Mouse (Mus musculus) G1E (cell line): ENCODE measurements around the gene Prrg2.

Experiments
- CTCF ChIP-seq: IDR thresholded peaks from 2 replicates; pipeline ENCODE4 v1.5.1; 2012; ENCODE audit warnings: low read depth, low read length, inconsistent platforms, mixed read lengths
- TAL1 ChIP-seq: conservative IDR thresholded peaks from 2 replicates; pipeline ENCODE4 v1.6.1; 2012; ENCODE audit warnings: low read depth, low read length, inconsistent platforms, mixed read lengths

DNA sequence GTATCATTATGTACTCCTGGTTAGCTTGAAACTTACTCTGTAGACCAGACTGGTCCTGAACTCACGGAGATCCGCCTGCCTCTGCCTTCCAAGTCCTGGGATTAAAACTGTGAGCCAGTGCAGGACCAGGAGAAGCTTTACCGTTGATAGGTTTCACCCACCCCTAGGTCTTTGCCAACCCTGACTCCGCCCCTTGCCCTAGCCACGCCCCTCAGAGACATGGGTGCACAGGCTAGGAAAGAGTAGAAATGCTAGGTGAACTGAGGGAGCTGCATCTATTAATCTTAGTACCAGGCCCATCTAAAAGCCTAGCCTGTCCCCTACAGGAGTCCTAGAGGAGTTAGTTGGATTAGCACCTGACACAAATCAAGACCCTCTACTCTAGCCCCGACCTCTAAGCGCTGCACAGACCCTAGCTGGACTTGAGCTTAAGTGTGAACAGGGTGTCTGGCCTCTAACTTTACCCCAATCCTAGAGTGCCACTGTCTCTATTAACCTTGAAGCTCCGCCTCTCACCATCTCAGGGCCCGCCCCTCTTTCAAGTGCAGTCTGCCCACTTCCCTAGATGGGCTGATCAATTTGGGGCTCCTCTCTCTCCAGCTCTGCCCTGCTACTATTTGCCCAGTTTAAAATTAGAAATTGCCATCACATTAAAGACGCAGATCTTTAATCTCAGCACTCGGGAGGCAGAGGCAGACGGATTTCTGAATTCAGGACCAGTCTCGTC, 27.9 kb upstream of the Prrg2 start:
- no peak for TF ChIP-seq TAL1
- no peak for TF ChIP-seq CTCF
